Mouse (Mus musculus) liver, adult 2 months (tissue): Measurements from ENCODE around the gene Bub3.

Experiments used
- CTCF ChIP-seq: fragments of 200-500 bp; IDR thresholded peaks from 2 replicates; pipeline ENCODE4 v1.5.1; 2011; ENCODE audit warnings: low read depth, low read length, control low read depth
- POLR2A ChIP-seq: fragments of 200-500 bp; IDR thresholded peaks from 2 replicates; pipeline ENCODE4 v1.6.1; 2011; ENCODE audit warnings: low read length, control low read depth; ENCODE audit not compliant: insufficient read depth; ENCODE audit errors: extremely low read depth

GRCm38 (mm10) chr7:131551471-131551870 is 8.6 kb upstream of the Bub3 start:
- no peak for TF ChIP-seq CTCF
- no peak for TF ChIP-seq POLR2A
